ENCODE assay signal across 8 mouse cellular contexts in the genomic region with DNA sequence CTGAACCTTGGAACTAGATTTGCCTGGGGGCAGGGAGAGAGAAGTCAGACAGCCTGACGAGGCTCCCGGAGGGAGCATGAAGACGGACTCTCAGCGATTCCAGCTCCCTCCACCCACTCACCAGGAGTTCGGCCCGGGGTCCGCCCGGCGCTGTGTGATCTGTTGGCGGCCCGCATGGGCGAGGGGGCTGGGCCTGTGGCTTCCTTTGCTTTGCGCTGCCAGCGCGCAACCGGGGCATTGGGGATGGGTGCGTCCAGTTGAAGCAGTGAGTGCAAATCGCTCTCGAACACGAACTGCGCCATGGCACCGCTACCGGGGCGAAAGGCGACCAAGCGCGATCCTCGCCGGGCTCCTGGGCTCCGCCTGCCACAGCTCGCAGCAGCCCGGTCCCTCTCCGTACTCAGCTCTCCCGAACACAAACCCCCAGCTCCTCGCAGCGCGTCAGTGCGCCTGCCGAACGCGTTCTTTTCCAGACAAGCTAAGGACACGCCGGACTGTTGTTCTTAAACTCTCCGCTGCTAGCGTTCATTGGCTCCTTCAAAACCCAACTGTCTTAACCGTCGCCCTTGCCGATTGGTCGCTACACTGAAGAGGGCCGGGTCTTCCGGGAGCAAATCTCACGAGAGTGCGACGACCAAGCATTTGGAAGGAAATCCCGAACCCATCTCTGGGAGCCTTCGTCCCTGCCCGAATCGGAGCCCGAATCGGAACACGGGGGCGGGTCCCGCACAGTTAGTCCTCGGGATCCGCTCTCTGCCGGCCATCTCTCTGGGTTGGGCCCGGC. TPM values are rescaled to one million over a fixed set of nuclear protein-coding genes. Genes with fewer than 3 reads are reported as not detected.
DNase-seq lines count a peak whose midpoint lies in the region; ATAC-seq lines count a peak whose summit lies in the region.

A gene (minus strand): TSS at position 533 of the 784 bp plus-strand sequence.

- H3K9me3 ChIP-seq in hindbrain, embryonic 12.5 days (replicated peaks) = no peaks in the 10 kb centered on the region

- no peaks in the 10 kb centered on the region for H3K27me3 ChIP-seq in hindbrain, embryonic 12.5 days

- H3K4me3 ChIP-seq in hindbrain, embryonic 12.5 days = peak within 1 kb of the TSS; percentile 71

- under 1% methylated on average over 64 of the region's 67 CpGs for WGBS in hindbrain, embryonic 12.5 days

- H3K9ac ChIP-seq in hindbrain, embryonic 12.5 days = peak within 1 kb of the TSS; percentile 82

- ATAC-seq in hindbrain, embryonic 12.5 days (ENCODE audit: low FRiP score) = peak; percentile 95

- H3K4me1 ChIP-seq in hindbrain, embryonic 12.5 days = peaks cover 36% of the 10 kb centered on the region

- DNase-seq in MN1 (ENCODE audit: low spot score) = peak; percentile 92
- DNase-seq in cerebellum, adult 9-10 months = peak; percentile 77
- peak; percentile 87 to 91 for DNase-seq in frontal cortex, adult 2 months (ENCODE audit: extremely low spot score in 1 of 2, low spot score in 1 of 2)
- peak; percentile 91 to 94 for DNase-seq in layer of hippocampus, postnatal 14 days (ENCODE audit: low spot score in 2 of 2)
- DNase-seq in lung, postnatal 14 days = peak; percentile 88
- DNase-seq in retina, adult 2 months (ENCODE audit: low read depth, low spot score) = peak; percentile 59
- DNase-seq in thymus, postnatal 36 days = peak; percentile 87 to 90

- peaks cover 22% of the 10 kb centered on the region for H3K36me3 ChIP-seq in hindbrain, embryonic 12.5 days

- H3K27ac ChIP-seq in hindbrain, embryonic 12.5 days = peak within 1 kb of the TSS; percentile 88

- peak within 1 kb of the TSS; percentile 99 for H3K4me2 ChIP-seq in hindbrain, embryonic 12.5 days (replicated peaks)

RNA-seq across cellular contexts. Expression of the gene that starts here (rescaled TPM):
- 2.2 and 2.8 TPM in 2 replicates for polyA plus RNA-seq in frontal cortex, adult 2 months (2012; rRNA removed)
- polyA plus RNA-seq in hindbrain, embryonic 12.5 days (2016; fragmentation: Nextera tagmentation; extraction: Ambion mirVana) = 151 and 168 TPM in 2 replicates
- 1 to 10 TPM; 2.1 to 3.4 TPM for total RNA-seq in layer of hippocampus, postnatal 14 days (2021)

Comparison
In these comparisons a context has a peak if more than half of its experiments do, and no peak if none do; other contexts are left out.
1. Peak in every context shown above with its lines: DNase-seq, ATAC-seq, H3K4me3 ChIP-seq and H3K27ac ChIP-seq.
2. RNA of the gene that starts here (polyA plus RNA-seq): 151 to 168 TPM in hindbrain, embryonic 12.5 days; 2.2 to 2.8 TPM in frontal cortex, adult 2 months; every median in the first group is over 10 times any median in the second.